Mouse (Mus musculus) stomach, embryonic 16.5 days (tissue): ENCODE measurements around the gene Eif1. TPM values are rescaled to one million over a fixed set of nuclear protein-coding genes. Genes with fewer than 3 reads are reported as not detected.
"Not testable (repeated sequence)": the region's sequence is repeated elsewhere in the genome, so short reads cannot be mapped to it uniquely, and the experiment has no call there.

ENCODE experiments used
- ATAC-seq: fragments of 200-750 bp; cut with Nextera tagmentation; 2 replicates; pipeline ENCODE4 v1.8.0; 2017; ENCODE audit warnings: moderate number of reproducible peaks, moderate TSS enrichment; ENCODE audit not compliant: insufficient read depth, low FRiP score
- H3K27ac ChIP-seq: fragments of 300-500 bp; sonication (generic); 2 replicates; pipeline ENCODE4 v1.5.1; 2014; ENCODE audit warnings: low read length
- H3K27me3 ChIP-seq: fragments of 300-500 bp; sonication (generic); 2 replicates; pipeline ENCODE4 v1.6.1; 2014; ENCODE audit warnings: low read length, control low read depth, mixed read lengths; ENCODE audit not compliant: control insufficient read depth, insufficient read depth
- H3K36me3 ChIP-seq: fragments of 300-500 bp; sonication (generic); 2 replicates; pipeline ENCODE4 v1.6.1; 2014; ENCODE audit warnings: low read length; ENCODE audit not compliant: control insufficient read depth, insufficient read depth
- H3K4me1 ChIP-seq: fragments of 300-500 bp; sonication (generic); 2 replicates; pipeline ENCODE4 v1.6.1; 2014; ENCODE audit warnings: low read length, control low read depth, mixed read lengths; ENCODE audit not compliant: control insufficient read depth, insufficient read depth
- H3K4me2 ChIP-seq: fragments of 300-500 bp; sonication (generic); 2 replicates; pipeline ENCODE4 v1.6.1; 2014; ENCODE audit warnings: low read depth, low read length, mixed read lengths
- H3K4me3 ChIP-seq: fragments of 300-500 bp; sonication (generic); replicated peaks from 2 replicates; pipeline ENCODE4 v1.5.1; 2014; ENCODE audit warnings: mild to moderate bottlenecking, low read length
- H3K9ac ChIP-seq: fragments of 300-500 bp; sonication (generic); 2 replicates; pipeline ENCODE4 v1.6.1; 2014; ENCODE audit warnings: low read length
- H3K9me3 ChIP-seq: fragments of 300-500 bp; sonication (generic); replicated peaks from 2 replicates; pipeline ENCODE4 v1.6.1; 2016; ENCODE audit warnings: low read length, control low read depth; ENCODE audit not compliant: control insufficient read depth
- WGBS: fragments of 180-500 bp; shearing (Covaris S2); extraction: QIAGEN DNeasy Blood & Tissue Kit; methylation state at CpG from one replicate; pipeline ENCODE4 v1.1.7; 2014; 5-methylcytosine and 5-hydroxymethylcytosine counted together
- polyA plus RNA-seq: library from polyadenylated mRNA; unstranded; fragments of >200 nt; fragmentation: Nextera tagmentation; extraction: Ambion mirVana; gene quantifications from 2 replicates; pipeline ENCODE4 v1.2.1, GENCODE M21; 2015

Eif1 gene
- polyA plus RNA-seq, 1 experiment from 2014 or later = 1,638 TPM

- Histone ChIP-seq H3K27me3 (no peaks in the 10 kb centered on the region), H3K9ac (no peak overlapping the region), H3K4me2 (no peak overlapping the region), H3K27ac (no peak overlapping the region), H3K9me3 (no peaks in the 10 kb centered on the region), H3K36me3 (no peaks in the 10 kb centered on the region), H3K4me1 (no peaks in the 10 kb centered on the region), H3K4me3 (no peak overlapping the region)
- WGBS = 49% methylated on average over 16 of the region's 16 CpGs
- no peak for ATAC-seq
Observed at GRCm38 (mm10) chr11:100330235-100330634, 10.6 kb downstream of the Eif1 start.

DNA sequence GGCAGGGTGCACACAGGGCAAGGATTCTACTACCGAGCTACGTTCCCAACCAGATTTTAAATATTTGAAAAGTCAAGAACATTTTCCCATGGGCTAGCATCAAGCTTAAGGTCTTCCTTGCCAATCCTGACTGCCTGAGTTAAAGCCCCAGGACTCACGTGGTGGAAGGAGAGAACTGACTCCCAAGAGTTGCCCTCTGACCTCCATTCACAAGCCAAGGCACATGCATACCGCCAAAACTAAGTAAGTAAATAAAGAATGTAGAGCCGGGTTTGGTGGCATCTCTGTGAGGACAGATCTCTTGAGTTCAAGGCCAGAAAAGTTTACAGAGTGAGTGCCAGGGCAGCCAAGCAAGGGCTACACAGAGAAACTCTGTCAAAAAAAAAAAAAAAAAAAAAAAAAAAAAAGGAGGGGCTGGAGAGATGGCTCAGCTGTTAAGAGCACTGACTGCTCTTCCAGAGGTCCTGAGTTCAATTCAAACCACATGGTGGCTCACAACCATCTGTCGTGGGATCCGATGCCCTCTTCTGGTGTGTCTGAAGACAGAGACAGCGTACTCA lies 11.2 kb downstream of the Eif1 start:
- not testable (repeated sequence) for H3K4me2 ChIP-seq, H3K27ac ChIP-seq, H3K9ac ChIP-seq, ATAC-seq, H3K9me3 ChIP-seq, H3K4me1 ChIP-seq, H3K36me3 ChIP-seq, H3K27me3 ChIP-seq, H3K4me3 ChIP-seq
- WGBS = 47% methylated on average over 8 of the region's 8 CpGs

DNA sequence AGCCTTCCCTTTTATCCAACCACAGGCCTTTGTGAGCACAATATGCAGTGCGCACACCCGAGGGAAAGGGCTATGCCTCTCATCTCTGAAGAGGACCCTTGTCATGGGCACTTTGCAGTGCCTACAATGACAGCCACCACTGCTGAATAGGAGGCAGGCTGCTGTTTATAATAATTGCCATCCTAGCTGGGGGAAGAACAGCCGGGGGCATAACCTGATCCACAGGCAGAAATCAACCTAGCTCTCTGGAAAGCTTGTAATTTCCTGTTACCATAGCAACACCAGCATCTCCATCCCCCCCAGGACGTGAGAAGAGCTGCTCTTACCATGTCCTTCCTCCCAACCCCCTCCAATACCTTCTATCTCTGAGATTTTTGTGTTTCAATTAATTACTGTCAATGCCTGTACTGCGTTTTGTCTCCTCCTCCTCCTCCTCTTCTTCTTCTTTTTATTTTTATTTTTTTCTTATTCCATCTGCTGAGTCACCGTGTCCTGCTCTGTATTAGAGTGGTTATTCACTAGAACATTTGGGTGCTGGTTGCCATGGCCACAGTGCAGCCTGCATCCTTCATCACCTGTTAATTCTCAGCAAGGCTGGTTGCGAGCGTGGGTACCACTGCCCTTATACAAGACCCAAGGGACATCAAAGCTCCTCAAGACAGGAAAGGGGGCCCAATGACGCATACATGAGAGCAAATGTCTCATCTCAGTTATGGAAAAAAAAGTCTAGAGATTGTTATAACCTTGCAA lies 13.3 kb downstream of the Eif1 start:
- Histone ChIP-seq H3K27ac (no peak overlapping the region), H3K9ac (no peak overlapping the region), H3K9me3 (no peaks in the 10 kb centered on the region), H3K4me3 (no peak overlapping the region), H3K27me3 (no peaks in the 10 kb centered on the region), H3K4me2 (no peak overlapping the region), H3K4me1 (no peaks in the 10 kb centered on the region; the same call in 1 of the 2 replicates), H3K36me3 (no peaks in the 10 kb centered on the region)
- WGBS = 55% methylated on average over 9 of the region's 9 CpGs
- no peak for ATAC-seq

GRCm38 (mm10) chr11:100333944-100334457 lies 14.3 kb downstream of the Eif1 start, which contains the start of gene Gast:
Gast (plus strand) TSS chr11:100334407.
- Histone ChIP-seq H3K9ac (no peak within 1 kb of the TSS), H3K27ac (no peak within 1 kb of the TSS), H3K4me1 (no peaks in the 10 kb centered on the region; the same call in 1 of the 2 replicates), H3K36me3 (no peaks in the 10 kb centered on the region), H3K9me3 (no peaks in the 10 kb centered on the region), H3K4me3 (no peak within 1 kb of the TSS), H3K4me2 (no peak within 1 kb of the TSS), H3K27me3 (no peaks in the 10 kb centered on the region)
- 71% methylated on average over 6 of the region's 6 CpGs for WGBS
- peak; percentile 22; the same call in 1 of the 2 replicates for ATAC-seq

DNA sequence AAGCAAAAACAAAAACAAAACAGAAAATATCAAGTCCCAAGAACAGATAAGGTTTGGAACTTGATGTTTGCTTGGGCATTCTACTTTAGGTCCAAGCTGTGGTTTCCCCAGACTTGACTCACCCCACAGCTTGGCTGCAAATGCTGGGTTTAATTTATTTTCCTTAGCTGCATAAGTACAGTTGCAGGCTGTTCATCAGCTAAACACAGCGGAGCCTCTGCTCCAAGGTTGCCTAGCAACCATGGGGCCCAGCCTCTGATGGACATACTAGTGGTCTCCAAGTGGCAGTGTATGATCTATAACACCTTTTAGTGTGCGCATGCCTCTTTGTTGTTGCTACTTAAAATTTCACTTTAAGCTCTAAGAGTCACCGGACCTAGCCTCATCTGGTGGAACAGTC lies 16.0 kb downstream of the Eif1 start:
- WGBS = 34% methylated on average over 3 of the region's 3 CpGs
- no peak overlapping the region for H3K4me3 ChIP-seq

GRCm38 (mm10) chr11:100344269-100344668 lies 24.6 kb downstream of the Eif1 start:
- WGBS = 80% methylated on average over 10 of the region's 10 CpGs
- H3K36me3 ChIP-seq = no peaks in the 10 kb centered on the region
- no peak overlapping the region for H3K4me3 ChIP-seq
- H3K4me2 ChIP-seq = no peak overlapping the region
- ATAC-seq = no peak
- no peaks in the 10 kb centered on the region for H3K9me3 ChIP-seq
- H3K4me1 ChIP-seq = no peaks in the 10 kb centered on the region
- no peaks in the 10 kb centered on the region for H3K27me3 ChIP-seq
- H3K9ac ChIP-seq = no peak overlapping the region
- no peak overlapping the region for H3K27ac ChIP-seq

More for the DNA sequence above, 16.0 kb downstream of the Eif1 start:
- no peaks in the 10 kb centered on the region for H3K9me3 ChIP-seq
- H3K27me3 ChIP-seq = no peaks in the 10 kb centered on the region
- no peaks in the 10 kb centered on the region for H3K36me3 ChIP-seq
- no peak overlapping the region for H3K27ac ChIP-seq
- no peak; the same call in 1 of the 2 replicates for ATAC-seq
- H3K4me1 ChIP-seq = no peaks in the 10 kb centered on the region; the same call in 1 of the 2 replicates
- H3K4me2 ChIP-seq = no peak overlapping the region
- H3K9ac ChIP-seq = no peak overlapping the region

DNA sequence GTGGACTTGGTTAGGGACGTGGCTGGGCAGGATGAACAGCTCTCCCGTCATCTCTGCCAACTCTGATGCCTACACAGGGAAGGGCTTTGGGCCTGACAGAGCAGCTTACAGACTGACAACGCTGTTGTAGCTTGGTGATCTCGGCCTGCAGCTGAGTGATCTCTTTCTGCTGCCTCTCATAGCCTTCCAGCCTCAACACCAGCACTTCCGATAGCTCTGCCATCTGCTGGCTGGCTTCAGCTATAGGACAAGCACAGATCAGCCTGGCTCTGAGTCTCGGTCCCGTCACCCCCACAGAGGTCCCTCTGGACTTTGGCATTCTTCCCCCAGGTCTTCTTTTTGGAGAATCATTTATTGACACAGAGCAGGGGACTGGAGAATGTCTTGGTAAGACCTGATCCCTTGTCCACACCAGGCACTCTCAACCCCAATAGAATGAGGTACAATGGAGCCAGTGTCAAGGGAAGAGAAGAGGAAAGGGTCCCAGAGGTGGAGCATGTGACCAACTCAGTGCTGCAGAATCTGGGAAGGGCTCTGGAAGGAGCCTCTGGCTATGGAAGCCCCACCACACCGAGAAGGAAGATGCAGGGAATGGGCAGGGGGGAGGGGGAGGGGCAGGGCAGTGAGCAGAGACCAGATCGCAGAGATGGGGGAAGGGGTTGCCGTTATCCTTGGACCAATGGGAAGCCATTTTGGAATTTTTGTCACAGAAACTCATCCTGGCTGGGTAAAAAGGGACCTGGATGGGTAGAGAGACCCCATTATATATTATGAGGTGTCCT lies 32.6 kb downstream of the Eif1 start:
- no peak overlapping the region for H3K9ac ChIP-seq
- H3K9me3 ChIP-seq = no peaks in the 10 kb centered on the region
- no peak overlapping the region for H3K27ac ChIP-seq
- peaks cover 27% of the 10 kb centered on the region for H3K27me3 ChIP-seq
- H3K4me2 ChIP-seq = no peak overlapping the region
- H3K4me1 ChIP-seq = peaks cover 9% of the 10 kb centered on the region
- 30% methylated on average over 10 of the region's 10 CpGs for WGBS
- H3K36me3 ChIP-seq = no peaks in the 10 kb centered on the region
- ATAC-seq = no peak
- no peak overlapping the region for H3K4me3 ChIP-seq

DNA sequence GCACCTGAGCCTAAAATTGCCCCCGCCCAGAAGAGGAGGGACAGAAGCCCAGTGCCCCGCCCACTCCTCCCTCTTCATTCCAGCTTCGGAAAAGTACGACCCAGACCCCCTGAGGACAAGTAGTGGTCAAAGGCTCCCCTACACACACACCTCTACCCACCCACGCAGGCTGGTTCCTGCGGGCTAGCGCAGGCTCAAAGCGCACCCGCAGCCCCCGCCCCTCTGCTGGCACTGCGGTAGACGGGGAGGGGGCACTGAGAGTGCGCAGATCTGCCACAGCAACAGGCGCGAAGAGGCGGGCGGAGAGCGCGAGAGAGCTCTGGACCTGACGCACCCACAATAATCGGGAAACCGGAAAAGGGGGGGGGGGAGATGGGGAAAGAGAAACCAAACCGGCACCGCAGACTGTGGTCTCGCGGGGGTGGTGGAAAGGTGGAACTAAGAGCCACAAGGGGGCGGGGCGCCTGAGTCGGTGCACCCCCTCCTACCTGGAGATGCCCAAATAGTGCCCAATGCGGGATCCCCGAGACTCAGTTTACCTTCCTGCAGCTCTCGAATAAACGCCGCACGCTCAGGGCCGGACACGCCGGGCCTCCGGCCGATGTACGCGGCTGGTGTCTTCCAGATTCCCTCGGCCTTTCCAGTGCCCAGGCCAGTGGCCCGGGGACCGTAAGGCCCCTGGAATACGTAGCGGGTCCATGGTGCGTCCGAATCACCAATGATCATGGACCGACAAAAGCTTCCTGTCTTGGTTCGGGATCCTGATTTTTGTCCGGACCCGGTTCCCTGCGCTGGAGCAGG lies 35.7 kb downstream of the Eif1 start:
- peaks cover 32% of the 10 kb centered on the region for H3K27me3 ChIP-seq
- H3K9me3 ChIP-seq = no peaks in the 10 kb centered on the region
- H3K4me3 ChIP-seq = peak overlapping the region; percentile 65
- peak overlapping the region; percentile 72 for H3K9ac ChIP-seq
- peak overlapping the region; percentile 93 for H3K4me2 ChIP-seq
- no peaks in the 10 kb centered on the region for H3K36me3 ChIP-seq
- H3K4me1 ChIP-seq = peaks cover 9% of the 10 kb centered on the region
- peak; percentile 23 for ATAC-seq
- WGBS = 1% methylated on average over 53 of the region's 54 CpGs
- no peak overlapping the region for H3K27ac ChIP-seq
